Mouse (Mus musculus) 3T3-L1 (cell line): ENCODE data around the gene Kif5c.

Experiments
- DNase-seq: peaks from one replicate; pipeline ENCODE4 v3.0.0-alpha.2; 2015; ENCODE audit warnings: low read depth, low spot score

Gene Kif5c

DNA sequence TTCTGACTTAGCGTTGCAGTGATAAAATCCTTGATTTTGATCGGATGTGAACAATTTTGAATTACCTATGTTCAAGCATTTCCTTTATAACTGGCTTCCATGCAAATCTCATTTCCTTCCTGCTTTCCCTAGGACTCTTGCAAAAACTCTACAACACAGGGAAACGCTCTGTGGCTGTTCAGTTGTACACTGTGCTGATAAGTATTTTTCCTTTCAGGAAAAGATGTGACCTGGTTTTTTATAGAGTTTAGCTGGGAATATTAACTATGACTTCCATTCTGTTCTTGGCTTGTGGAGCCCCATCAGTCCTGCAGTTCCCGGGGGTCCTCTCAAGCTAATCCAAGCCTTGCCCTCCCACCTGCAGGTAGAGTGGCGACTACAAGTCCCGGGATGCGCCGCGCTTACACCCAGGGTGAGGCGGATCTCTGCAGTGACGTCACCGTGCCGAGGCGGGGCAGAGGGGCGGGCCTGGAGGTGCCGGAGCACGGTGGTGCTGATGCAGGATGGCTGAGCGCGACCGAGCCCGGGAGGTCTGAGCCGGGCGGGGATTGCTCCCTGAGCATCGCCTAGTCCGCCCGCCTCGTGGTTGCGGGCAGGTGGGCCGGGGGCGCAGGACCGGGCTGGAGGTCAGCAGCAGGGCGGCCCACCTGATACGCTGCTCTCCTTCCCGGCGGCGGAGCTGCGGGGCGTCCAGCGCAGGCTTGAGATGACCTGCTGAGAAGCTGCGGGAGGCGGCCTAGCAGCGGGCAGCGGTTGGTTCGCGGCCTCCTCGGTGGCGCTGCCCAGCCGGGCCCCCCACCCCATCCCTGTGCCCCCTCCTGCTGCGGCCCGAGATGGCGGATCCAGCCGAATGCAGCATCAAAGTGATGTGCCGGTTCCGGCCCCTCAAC is at the start of gene Kif5c:
Gene Kif5c, plus strand, starts transcription at position 470 of the 890 bp plus-strand sequence.
- peak; percentile 42 for DNase-seq

- peak; percentile 29 for DNase-seq
These were observed 49.0 kb upstream of the Kif5c start for GRCm38 (mm10) chr2:49569862-49570777.

- DNase-seq: no peak
These were observed 48.4 kb upstream of the Kif5c start for GRCm38 (mm10) chr2:49570778-49571101.

DNA sequence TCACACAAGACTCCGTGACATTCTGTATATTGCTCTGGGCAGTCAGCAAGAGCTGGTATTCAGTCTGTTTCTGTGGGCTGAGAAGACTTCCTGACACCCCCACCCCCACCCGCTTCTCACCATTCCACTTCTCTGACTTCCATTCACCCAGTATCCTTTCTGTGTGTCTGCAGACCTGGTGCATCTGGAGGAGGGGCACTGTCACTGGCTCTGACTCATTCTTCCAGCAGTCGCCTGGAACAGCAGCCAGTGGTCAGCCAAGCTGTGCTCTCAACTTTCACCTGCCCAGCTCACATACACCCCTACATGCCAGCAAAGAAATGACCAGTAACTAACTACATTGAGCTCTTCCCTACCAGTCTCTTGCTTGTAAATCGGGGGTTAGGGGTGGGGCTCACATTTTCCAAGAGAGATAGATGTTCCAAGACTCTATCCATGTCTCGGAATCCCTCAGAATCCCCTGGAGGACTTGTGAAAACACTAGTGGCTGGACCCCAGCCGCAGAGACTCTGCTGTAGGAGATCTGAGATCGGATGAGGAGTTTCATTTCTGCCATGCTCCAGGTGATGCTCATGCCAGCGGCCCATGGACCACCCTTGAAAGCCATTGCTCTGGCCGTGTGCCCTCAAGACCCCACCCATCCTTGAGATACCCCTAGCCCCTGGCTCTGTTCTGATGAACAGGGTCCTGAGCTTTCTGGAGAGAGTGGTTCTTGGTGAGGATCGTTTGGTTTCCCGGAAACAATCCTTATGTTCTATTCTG is 47.8 kb upstream of the Kif5c start:
- peak; percentile 82 for DNase-seq

- no peak for DNase-seq
These were observed 46.9 kb upstream of the Kif5c start for GRCm38 (mm10) chr2:49572111-49572642.

- no peak for DNase-seq
These were observed 46.4 kb upstream of the Kif5c start for GRCm38 (mm10) chr2:49572684-49573083.

DNA sequence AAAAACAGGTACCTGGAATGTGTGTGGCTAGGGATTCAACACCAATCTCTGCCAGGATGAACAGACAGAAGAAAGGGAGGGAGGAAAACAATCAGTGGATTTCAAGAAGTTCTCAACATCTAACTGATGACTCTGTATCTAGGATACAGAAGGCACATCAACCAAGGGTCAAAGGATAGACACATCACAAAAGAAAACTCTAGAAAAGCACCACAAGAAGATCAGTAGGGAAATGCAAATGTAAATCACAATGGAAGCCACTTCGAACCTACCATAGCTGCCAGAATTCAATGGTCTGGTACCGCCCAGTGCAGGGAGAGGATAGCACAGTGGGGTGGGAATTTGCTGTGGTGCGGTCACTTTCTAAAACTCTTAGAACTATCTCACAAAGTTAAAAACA is 45.8 kb upstream of the Kif5c start:
- DNase-seq: no peak

DNA sequence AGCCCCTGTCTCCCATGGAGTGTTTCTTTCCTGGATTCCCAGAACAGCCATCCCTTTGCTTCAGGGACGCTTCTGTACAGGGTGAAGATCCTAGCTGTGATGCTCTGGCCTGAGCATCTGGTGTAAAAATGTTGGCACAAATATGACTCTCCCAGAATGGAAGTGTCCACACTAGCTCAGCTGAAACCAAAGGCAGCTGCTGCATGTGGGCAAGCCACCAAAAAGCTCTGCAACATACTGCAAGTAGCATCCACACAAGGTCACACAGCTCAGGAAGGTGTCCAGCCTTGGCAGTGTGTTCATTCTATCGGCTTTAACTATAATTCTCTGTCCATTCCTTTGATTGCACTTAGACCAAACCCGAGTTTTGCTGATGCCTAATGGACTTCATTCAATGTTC is 38.5 kb upstream of the Kif5c start:
- DNase-seq: no peak

- no peak for DNase-seq
These were observed 36.6 kb upstream of the Kif5c start for GRCm38 (mm10) chr2:49582546-49582945.

GRCm38 (mm10) chr2:49583311-49583710 is 35.8 kb upstream of the Kif5c start:
- DNase-seq: no peak

- no peak for DNase-seq
These were observed 28.6 kb upstream of the Kif5c start for GRCm38 (mm10) chr2:49590450-49590849.

- DNase-seq: peak; percentile 37
These were observed 26.2 kb upstream of the Kif5c start for GRCm38 (mm10) chr2:49592926-49593325.

- DNase-seq: no peak
These were observed 24.2 kb upstream of the Kif5c start for GRCm38 (mm10) chr2:49594886-49595285.

DNA sequence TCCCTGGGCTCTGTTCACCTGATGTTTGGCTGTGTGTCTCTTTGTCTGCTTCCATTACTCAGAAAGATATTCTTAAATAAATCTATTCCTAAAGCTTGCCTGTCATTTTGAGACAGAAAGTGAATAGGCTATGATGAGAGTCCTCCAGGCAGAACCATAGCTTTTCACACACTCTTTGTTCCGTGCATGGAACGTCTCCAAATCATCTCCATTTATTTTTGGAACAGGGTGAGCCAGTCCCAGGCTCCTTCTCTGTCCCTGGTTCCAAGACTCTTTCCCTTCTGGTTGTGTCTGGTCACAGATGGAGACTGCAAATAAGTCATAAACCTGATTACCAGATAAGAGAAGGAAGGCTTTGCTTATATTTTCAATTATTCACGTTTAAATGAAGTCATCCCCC is 22.8 kb upstream of the Kif5c start:
- no peak for DNase-seq

- DNase-seq: peak; percentile 80
These were observed 18.9 kb upstream of the Kif5c start for GRCm38 (mm10) chr2:49600021-49600681.

DNA sequence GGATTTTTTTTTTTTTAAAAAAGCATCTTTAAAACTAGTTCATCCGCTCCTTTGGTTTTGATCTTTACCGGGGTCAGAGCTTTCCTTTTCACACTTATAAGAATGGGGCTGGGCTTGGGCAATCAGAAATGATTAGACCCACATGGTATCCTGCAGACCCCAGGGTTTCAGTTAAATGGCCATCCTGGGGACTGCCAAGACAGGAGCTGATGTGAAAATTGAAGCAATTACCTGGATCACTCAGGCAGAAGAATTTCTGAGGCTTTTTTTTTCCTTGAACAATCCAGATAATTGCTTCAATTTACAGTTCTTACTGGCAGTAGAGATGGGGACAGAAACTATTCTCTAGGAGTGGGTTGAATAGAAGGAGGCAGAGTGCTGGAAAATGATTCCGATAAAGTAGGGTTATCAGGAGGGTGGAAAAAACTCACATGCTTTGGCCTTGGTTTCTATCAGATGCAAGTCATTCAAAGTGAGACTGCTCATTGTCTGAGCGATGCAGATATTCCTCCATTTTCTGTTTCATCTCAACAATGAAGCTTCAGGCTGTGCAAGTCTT is 16.2 kb upstream of the Kif5c start:
- no peak for DNase-seq

GRCm38 (mm10) chr2:49609611-49610010 is 9.5 kb upstream of the Kif5c start:
- peak; percentile 95 for DNase-seq

DNA sequence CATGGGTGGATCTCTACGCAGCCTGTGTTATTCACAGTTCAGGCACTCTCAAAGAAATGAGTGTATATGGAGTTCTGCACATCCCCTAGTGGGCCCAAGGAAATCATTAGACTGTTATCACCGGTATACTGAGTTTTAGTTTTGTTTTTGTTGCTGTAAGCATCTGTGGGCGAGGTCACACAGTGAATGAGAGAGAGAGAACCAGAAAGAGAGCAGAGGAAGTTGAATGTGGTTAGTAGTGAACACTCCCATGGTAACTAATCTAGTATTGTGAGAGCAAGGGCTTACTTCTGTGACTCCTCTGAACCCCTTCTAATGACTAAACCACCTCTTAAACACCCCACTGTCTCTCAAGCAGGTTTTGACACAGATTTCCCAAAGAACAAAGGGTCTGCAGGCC is 2.3 kb upstream of the Kif5c start:
- no peak for DNase-seq

- no peak for DNase-seq
These were observed 823 bp downstream of the Kif5c start for GRCm38 (mm10) chr2:49619719-49620522.

- DNase-seq: no peak
These were observed 1.6 kb downstream of the Kif5c start for GRCm38 (mm10) chr2:49620626-49621117.
